Mouse (Mus musculus): ENCODE results near the gene Zbtb34. TPM values are rescaled to one million over a fixed set of nuclear protein-coding genes. Genes with fewer than 3 reads are reported as not detected.

Zbtb34 gene
- polyA plus RNA-seq (2021; fragmentation: Nextera tagmentation) = 0.84 and 0.85 TPM in 2 replicates
- long read RNA-seq, experiment 1, partial matches to known transcripts = 0 of 3 reads
- long read RNA-seq, experiment 1, other reads (novel, unspliced or antisense) = 3 of 3 reads
- long read RNA-seq, experiment 2, partial matches to known transcripts = 0 of 4 reads
- long read RNA-seq, experiment 2, other reads (novel, unspliced or antisense) = 4 of 4 reads

GRCm38 (mm10) chr2:33430771-33431699 lies at the start of gene Zbtb34:
Gene Zbtb34 (minus strand): TSS chr2:33431324.

GRCm38 (mm10) chr2:33468466-33469097 lies 37.5 kb upstream of the Zbtb34 start, which contains the start of gene Zbtb43:
Gene Zbtb43 (minus strand): TSS chr2:33468559.

GRCm38 (mm10) chr2:33370777-33371647 lies 60.1 kb downstream of the Zbtb34 start, which contains the start of gene Ralgps1:
Gene Ralgps1 (minus strand): TSS chr2:33371486.

Small RNA genes lying within 50 kb of the gene (microRNA-seq; reads per million reads assigned to microRNA genes)
- gene Gm25998 = not detected

Other genes with a start within 250 kb of the Zbtb34 start
- gene Angptl2, start 215.3 kb downstream of the Zbtb34 start, polyA plus RNA-seq (2021; fragmentation: Nextera tagmentation) = 0.88 and 3.1 TPM in 2 replicates
- 14.0 and 15.0 TPM in 2 replicates for gene Ralgps1, start 59.8 kb downstream of the Zbtb34 start, polyA plus RNA-seq (2021; fragmentation: Nextera tagmentation)
- gene Zbtb43, start 37.2 kb upstream of the Zbtb34 start, polyA plus RNA-seq (2021; fragmentation: Nextera tagmentation) = 6.9 and 8.4 TPM in 2 replicates
- gene Lmx1b, start 209.2 kb upstream of the Zbtb34 start, polyA plus RNA-seq (2021; fragmentation: Nextera tagmentation) = 0.09 TPM in 1 of 2 replicates, not detected in the other